Mouse (Mus musculus) erythroblast, embryonic 14.5 days (primary cell): ENCODE data around the gene Cyfip2. TPM values are rescaled to one million over a fixed set of nuclear protein-coding genes. Genes with fewer than 3 reads are reported as not detected.

Source experiments
- H3K27me3 ChIP-seq: 2 replicates; pipeline ENCODE4 v1.6.1; 2012; ENCODE audit warnings: inconsistent platforms; ENCODE audit not compliant: control insufficient read depth
- H3K36me3 ChIP-seq: 2 replicates; pipeline ENCODE4 v1.6.1; 2012; ENCODE audit warnings: mild to moderate bottlenecking, inconsistent platforms; ENCODE audit not compliant: control insufficient read depth
- H3K4me1 ChIP-seq: 2 replicates; pipeline ENCODE4 v1.6.1; 2012; ENCODE audit warnings: inconsistent platforms; ENCODE audit not compliant: control insufficient read depth
- H3K4me3 ChIP-seq: replicated peaks from 2 replicates; pipeline ENCODE3; 2012; ENCODE audit warnings: moderate library complexity, mild to moderate bottlenecking, inconsistent platforms
- H3K9me3 ChIP-seq: 2 replicates; pipeline ENCODE4 v1.6.1; 2012; ENCODE audit warnings: low read length, inconsistent platforms, mixed read lengths; ENCODE audit not compliant: control insufficient read depth
- GATA1 ChIP-seq: IDR thresholded peaks from 2 replicates; pipeline ENCODE4 v1.6.1; 2012; ENCODE audit warnings: low read length, inconsistent platforms, mixed read lengths
- TAL1 ChIP-seq: IDR thresholded peaks from 3 replicates; pipeline ENCODE4 v1.6.1; 2012; ENCODE audit warnings: low read length, inconsistent platforms, mixed read lengths
- polyA plus RNA-seq: library from polyadenylated mRNA; stranded (reverse); fragments of >175 nt; gene quantifications from 2 replicates; pipeline ENCODE4 v1.2.3, GENCODE M21; 2012

Cyfip2 gene
- polyA plus RNA-seq, 1 experiment = 0.04 TPM

GRCm38 (mm10) chr11:46251994-46252393 lies 60.7 kb downstream of the Cyfip2 start:
- H3K27me3 ChIP-seq = no peaks in the 10 kb centered on the region
- H3K36me3 ChIP-seq = no peaks in the 10 kb centered on the region
- TF ChIP-seq TAL1 (no peak), GATA1 (no peak)
- no peak overlapping the region for H3K4me3 ChIP-seq
- H3K9me3 ChIP-seq = 0 out of 2 replicates have a peak, but pooled peaks cover 1% of the 10 kb centered on the region
- no peaks in the 10 kb centered on the region for H3K4me1 ChIP-seq

GRCm38 (mm10) chr11:46248352-46248751 lies 64.3 kb downstream of the Cyfip2 start:
- no peaks in the 10 kb centered on the region for H3K27me3 ChIP-seq
- no peaks in the 10 kb centered on the region for H3K36me3 ChIP-seq
- H3K4me3 ChIP-seq = no peak overlapping the region
- H3K9me3 ChIP-seq = no peaks in the 10 kb centered on the region
- peaks cover 6% of the 10 kb centered on the region for H3K4me1 ChIP-seq
- TF ChIP-seq TAL1 (no peak), GATA1 (no peak)

- no peaks in the 10 kb centered on the region for H3K9me3 ChIP-seq
- no peak overlapping the region for H3K4me3 ChIP-seq
- no peaks in the 10 kb centered on the region for H3K27me3 ChIP-seq
- TF ChIP-seq GATA1 = no peak
- H3K36me3 ChIP-seq = no peaks in the 10 kb centered on the region; the same call in 1 of the 2 replicates
- H3K4me1 ChIP-seq = peaks cover 19% of the 10 kb centered on the region
Observed at GRCm38 (mm10) chr11:46246393-46246792, 66.3 kb downstream of the Cyfip2 start.

GRCm38 (mm10) chr11:46245926-46246325 lies 66.7 kb downstream of the Cyfip2 start:
- H3K4me3 ChIP-seq = no peak overlapping the region
- no peaks in the 10 kb centered on the region for H3K27me3 ChIP-seq
- no peak for TF ChIP-seq GATA1
- TF ChIP-seq TAL1 = no peak
- no peaks in the 10 kb centered on the region for H3K9me3 ChIP-seq
- peaks cover 23% of the 10 kb centered on the region for H3K4me1 ChIP-seq
- no peaks in the 10 kb centered on the region; the same call in 1 of the 2 replicates for H3K36me3 ChIP-seq

- TF ChIP-seq TAL1 (no peak), GATA1 (no peak)
- Histone ChIP-seq H3K4me1 (peaks cover 33% of the 10 kb centered on the region), H3K9me3 (no peaks in the 10 kb centered on the region), H3K36me3 (no peaks in the 10 kb centered on the region; the same call in 1 of the 2 replicates), H3K4me3 (no peak overlapping the region), H3K27me3 (no peaks in the 10 kb centered on the region)
Observed at GRCm38 (mm10) chr11:46244731-46245604, 67.7 kb downstream of the Cyfip2 start.

DNA sequence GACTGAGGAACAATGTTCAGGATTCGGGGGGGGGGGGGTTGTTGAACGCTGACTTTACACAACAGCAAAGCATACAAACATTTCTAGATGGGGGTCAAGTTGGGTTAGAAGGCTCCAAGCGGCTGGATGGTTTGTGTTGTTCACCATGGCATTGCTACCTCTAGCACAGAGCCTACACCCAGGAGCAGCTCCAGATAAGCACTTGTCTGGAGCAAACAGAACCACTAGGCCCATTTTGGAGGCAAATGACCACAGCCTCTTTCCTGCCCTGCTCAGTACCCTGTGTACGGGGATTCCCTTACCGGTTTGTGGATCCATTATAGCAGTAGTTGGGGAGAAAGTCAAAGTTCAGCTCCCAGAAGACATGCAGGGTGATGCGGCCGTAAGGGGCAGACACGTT lies 70.7 kb downstream of the Cyfip2 start:
- Histone ChIP-seq H3K9me3 (no peaks in the 10 kb centered on the region), H3K27me3 (no peaks in the 10 kb centered on the region), H3K4me3 (no peak overlapping the region), H3K36me3 (no peaks in the 10 kb centered on the region; the same call in 1 of the 2 replicates), H3K4me1 (peaks cover 41% of the 10 kb centered on the region)
- TF ChIP-seq GATA1 = no peak
- no peak for TF ChIP-seq TAL1

- peak; percentile 52; the same call in 1 of the 2 replicates for TF ChIP-seq GATA1
- peak; percentile 64 for TF ChIP-seq TAL1
- Histone ChIP-seq H3K36me3 (no peaks in the 10 kb centered on the region; the same call in 1 of the 2 replicates), H3K4me3 (peak overlapping the region; percentile 33), H3K4me1 (peaks cover 40% of the 10 kb centered on the region), H3K27me3 (no peaks in the 10 kb centered on the region), H3K9me3 (no peaks in the 10 kb centered on the region)
Observed at GRCm38 (mm10) chr11:46241150-46241673, 71.4 kb downstream of the Cyfip2 start.

DNA sequence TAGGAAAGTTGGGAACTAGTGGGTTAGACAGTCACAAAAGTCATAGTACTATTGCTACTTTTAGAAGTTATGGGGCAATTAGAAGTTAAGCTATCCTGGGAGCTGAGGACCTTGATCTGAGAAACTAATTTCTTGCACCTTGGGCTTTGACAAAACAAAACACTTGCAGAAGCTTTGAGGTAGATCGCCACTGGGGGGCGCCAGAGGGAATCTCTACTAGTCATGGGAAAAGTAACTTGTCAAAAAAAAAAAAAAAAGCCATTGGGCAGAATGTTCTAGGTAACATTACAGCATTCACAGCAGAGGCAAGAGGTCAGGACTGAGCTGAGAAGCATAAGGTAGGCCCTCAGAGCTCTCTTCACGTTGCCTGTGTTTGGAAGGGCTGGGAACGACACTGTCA lies 75.7 kb downstream of the Cyfip2 start:
- no peaks in the 10 kb centered on the region for H3K36me3 ChIP-seq
- H3K9me3 ChIP-seq = no peaks in the 10 kb centered on the region
- H3K4me1 ChIP-seq = peaks cover 28% of the 10 kb centered on the region
- H3K4me3 ChIP-seq = no peak overlapping the region
- no peaks in the 10 kb centered on the region for H3K27me3 ChIP-seq
- TF ChIP-seq GATA1 (no peak), TAL1 (no peak)

- Histone ChIP-seq H3K36me3 (no peaks in the 10 kb centered on the region), H3K27me3 (no peaks in the 10 kb centered on the region), H3K4me3 (no peak within 1 kb of the TSS), H3K9me3 (no peaks in the 10 kb centered on the region), H3K4me1 (peaks cover 11% of the 10 kb centered on the region)
- TF ChIP-seq TAL1 (no peak), GATA1 (no peak)
Observed at GRCm38 (mm10) chr11:46235334-46235733, 77.3 kb downstream of the Cyfip2 start, which contains the start of gene Fndc9. Fndc9 (plus strand) TSS chr11:46235531.

DNA sequence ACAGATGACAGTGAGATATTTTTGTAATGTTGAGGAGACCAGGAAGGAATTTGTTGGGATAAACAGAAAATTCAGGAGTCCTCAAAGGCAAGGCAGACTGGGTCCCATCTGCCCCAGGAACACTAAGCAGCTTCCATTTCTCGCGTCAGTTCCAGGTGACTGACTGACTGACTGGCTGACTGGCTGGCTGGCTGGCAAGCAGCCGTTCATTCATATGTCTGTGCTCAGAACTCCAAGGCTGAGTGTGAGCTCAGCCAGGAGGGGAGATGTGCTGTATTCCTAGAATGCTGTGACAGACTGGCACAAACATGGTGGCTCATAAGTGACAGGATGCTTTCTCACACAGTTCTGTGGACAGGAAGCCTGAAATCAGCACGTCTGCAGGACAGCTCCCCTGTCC lies 78.7 kb downstream of the Cyfip2 start:
- Histone ChIP-seq H3K4me1 (peaks cover 1% of the 10 kb centered on the region), H3K36me3 (no peaks in the 10 kb centered on the region), H3K4me3 (no peak overlapping the region), H3K27me3 (no peaks in the 10 kb centered on the region), H3K9me3 (no peaks in the 10 kb centered on the region)
- TF ChIP-seq GATA1 = no peak
- no peak for TF ChIP-seq TAL1
